Mouse (Mus musculus): ENCODE measurements around the gene Dapl1. TPM values are rescaled to one million over a fixed set of nuclear protein-coding genes. Genes with fewer than 3 reads are reported as not detected.

Gene Dapl1
- polyA plus RNA-seq, 1 experiment = 3.4 TPM

GRCm38 (mm10) chr2:59510882-59511281 lies 26.4 kb downstream of the Dapl1 start:
- Histone ChIP-seq H3K27me3 (ENCODE audit: control insufficient read depth, insufficient read depth, low read length) (no peaks in the 10 kb centered on the region), H3K4me3 (ENCODE audit: extremely low read depth, insufficient read depth, insufficient read length) (no peak overlapping the region), H3K36me3 (ENCODE audit: control insufficient read depth, insufficient read depth, low read length) (no peaks in the 10 kb centered on the region), H3K27ac (ENCODE audit: insufficient read depth, low read length) (no peak overlapping the region), H3K4me1 (ENCODE audit: control insufficient read depth, insufficient read depth, insufficient read length) (no peaks in the 10 kb centered on the region)
- no peak for TF ChIP-seq CTCF (IDR thresholded peaks at IDR 0.05; ENCODE audit: extremely low read depth, insufficient read depth, insufficient read length, insufficient replicate concordance)
- TF ChIP-seq POLR2A (IDR thresholded peaks at IDR 0.05; ENCODE audit: low read depth, low read length) = no peak
- whole genome bisulfite sequencing = 74% methylated on average over 6 of the region's 6 CpGs
- DNase-seq (ENCODE audit: low read depth in 1 of 2, low spot score in 2 of 2) = no peak

DNA sequence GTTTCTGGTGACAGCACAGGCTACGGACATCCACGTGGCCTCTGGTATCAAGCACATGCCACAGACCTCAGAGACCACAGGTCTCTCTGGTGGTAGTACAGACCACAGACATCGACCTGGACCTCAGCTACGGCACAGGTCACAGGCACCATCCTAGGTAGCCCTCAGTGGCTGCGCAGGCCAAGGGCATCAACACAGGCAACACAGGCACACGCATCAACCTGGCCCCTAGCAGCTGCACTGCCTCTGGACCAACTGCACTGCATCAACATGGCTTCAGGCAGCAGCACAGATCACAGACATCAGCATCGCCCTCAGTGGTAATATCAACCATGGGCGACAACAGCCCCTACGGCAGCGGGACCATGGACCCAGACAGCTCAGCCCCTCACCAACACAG lies 36.2 kb downstream of the Dapl1 start:
- H3K27ac ChIP-seq (ENCODE audit: insufficient read depth, low read length) = no peak overlapping the region
- no peaks in the 10 kb centered on the region for H3K36me3 ChIP-seq (ENCODE audit: control insufficient read depth, insufficient read depth, low read length)

DNA sequence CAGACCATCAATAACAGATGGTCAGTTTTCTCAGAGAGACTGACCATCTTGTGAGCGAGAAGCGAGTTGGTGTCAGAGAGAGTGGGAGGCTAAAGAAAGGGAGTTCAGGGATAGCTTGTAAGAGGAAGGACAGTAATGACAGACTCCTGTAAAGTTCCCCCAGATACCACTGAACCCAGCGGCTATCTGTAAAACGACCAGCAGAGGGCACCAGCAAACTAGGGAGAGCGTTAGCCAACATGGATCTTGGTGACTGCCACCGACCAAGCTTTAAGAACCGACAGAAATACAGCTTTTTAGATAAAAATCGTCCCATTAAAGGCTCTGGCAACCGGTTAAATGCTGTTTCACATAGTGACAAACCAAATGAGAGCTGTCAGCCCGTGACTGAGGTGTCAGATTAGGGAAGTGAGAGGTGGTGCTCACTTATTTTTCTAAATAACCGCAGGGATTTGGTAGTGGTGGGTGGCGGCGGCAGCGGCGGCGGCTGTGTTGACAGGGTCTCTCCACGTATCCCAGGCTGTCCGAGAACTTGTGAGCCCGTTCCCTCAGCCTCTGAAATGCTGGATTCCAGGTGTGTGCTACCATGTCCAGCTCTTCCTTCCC lies 37.7 kb downstream of the Dapl1 start:
- Histone ChIP-seq H3K4me1 (ENCODE audit: control insufficient read depth, insufficient read depth, insufficient read length) (no peaks in the 10 kb centered on the region), H3K4me3 (ENCODE audit: extremely low read depth, insufficient read depth, insufficient read length) (no peak overlapping the region), H3K36me3 (ENCODE audit: control insufficient read depth, insufficient read depth, low read length) (no peaks in the 10 kb centered on the region), H3K27ac (ENCODE audit: insufficient read depth, low read length) (no peak overlapping the region), H3K27me3 (ENCODE audit: control insufficient read depth, insufficient read depth, low read length) (no peaks in the 10 kb centered on the region)
- WGBS = 17% methylated on average over 19 of the region's 19 CpGs
- TF ChIP-seq CTCF (IDR thresholded peaks at IDR 0.05; ENCODE audit: extremely low read depth, insufficient read depth, insufficient read length, insufficient replicate concordance) (peak; percentile 64; the same call in 1 of the 2 replicates), POLR2A (IDR thresholded peaks at IDR 0.05; ENCODE audit: low read depth, low read length) (no peak)
- peak; percentile 43 to 65 for DNase-seq (ENCODE audit: low read depth in 1 of 2, low spot score in 2 of 2)

More for the DNA sequence above, 36.2 kb downstream of the Dapl1 start:
- H3K4me3 ChIP-seq (ENCODE audit: extremely low read depth, insufficient read depth, insufficient read length) = no peak overlapping the region
- whole genome bisulfite sequencing = 89% methylated on average over 10 of the region's 10 CpGs
- H3K4me1 ChIP-seq (ENCODE audit: control insufficient read depth, insufficient read depth, insufficient read length) = no peaks in the 10 kb centered on the region
- H3K27me3 ChIP-seq (ENCODE audit: control insufficient read depth, insufficient read depth, low read length) = no peaks in the 10 kb centered on the region
- no peak for DNase-seq (ENCODE audit: low read depth in 1 of 2, low spot score in 2 of 2)
- TF ChIP-seq CTCF (IDR thresholded peaks at IDR 0.05; ENCODE audit: extremely low read depth, insufficient read depth, insufficient read length, insufficient replicate concordance) = no peak
- TF ChIP-seq POLR2A (IDR thresholded peaks at IDR 0.05; ENCODE audit: low read depth, low read length) = no peak

DNA sequence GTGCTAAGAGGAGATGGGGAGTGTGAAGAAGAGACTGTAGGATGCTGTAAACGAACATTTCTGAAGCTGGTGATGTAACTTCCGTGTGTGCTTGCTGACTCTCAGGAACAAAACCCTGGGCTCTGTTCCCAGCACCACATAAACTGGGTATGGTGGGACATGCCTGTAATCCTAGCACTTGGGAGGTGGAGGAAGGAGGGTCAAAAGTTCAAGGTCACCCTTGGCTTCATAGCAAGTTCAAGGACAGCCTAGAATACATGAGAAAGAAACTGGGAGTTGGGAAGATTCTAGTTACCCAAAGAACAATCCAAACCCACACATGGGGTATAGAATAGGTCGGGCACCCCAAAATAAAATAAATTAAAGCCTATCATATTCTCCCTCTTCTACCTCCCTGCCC lies 39.1 kb downstream of the Dapl1 start:
- no peak for DNase-seq (ENCODE audit: low read depth in 1 of 2, low spot score in 2 of 2)
- Histone ChIP-seq H3K27ac (ENCODE audit: insufficient read depth, low read length) (no peak overlapping the region), H3K36me3 (ENCODE audit: control insufficient read depth, insufficient read depth, low read length) (no peaks in the 10 kb centered on the region), H3K27me3 (ENCODE audit: control insufficient read depth, insufficient read depth, low read length) (no peaks in the 10 kb centered on the region), H3K4me3 (ENCODE audit: extremely low read depth, insufficient read depth, insufficient read length) (no peak overlapping the region), H3K4me1 (ENCODE audit: control insufficient read depth, insufficient read depth, insufficient read length) (no peaks in the 10 kb centered on the region)
- no peak for TF ChIP-seq CTCF (IDR thresholded peaks at IDR 0.05; ENCODE audit: extremely low read depth, insufficient read depth, insufficient read length, insufficient replicate concordance)
- TF ChIP-seq POLR2A (IDR thresholded peaks at IDR 0.05; ENCODE audit: low read depth, low read length) = no peak
- WGBS = 89% methylated on average over 3 of the region's 3 CpGs

- Histone ChIP-seq H3K27ac (ENCODE audit: insufficient read depth, low read length) (no peak overlapping the region), H3K36me3 (ENCODE audit: control insufficient read depth, insufficient read depth, low read length) (no peaks in the 10 kb centered on the region), H3K27me3 (ENCODE audit: control insufficient read depth, insufficient read depth, low read length) (no peaks in the 10 kb centered on the region), H3K4me1 (ENCODE audit: control insufficient read depth, insufficient read depth, insufficient read length) (no peaks in the 10 kb centered on the region), H3K4me3 (ENCODE audit: extremely low read depth, insufficient read depth, insufficient read length) (no peak overlapping the region)
- WGBS = 86% methylated on average over 9 of the region's 9 CpGs
- DNase-seq (ENCODE audit: low read depth in 1 of 2, low spot score in 2 of 2) = no peak
- TF ChIP-seq POLR2A (IDR thresholded peaks at IDR 0.05; ENCODE audit: low read depth, low read length) (no peak), CTCF (IDR thresholded peaks at IDR 0.05; ENCODE audit: extremely low read depth, insufficient read depth, insufficient read length, insufficient replicate concordance) (no peak)
Observed at GRCm38 (mm10) chr2:59526893-59527292, 42.4 kb downstream of the Dapl1 start.

DNA sequence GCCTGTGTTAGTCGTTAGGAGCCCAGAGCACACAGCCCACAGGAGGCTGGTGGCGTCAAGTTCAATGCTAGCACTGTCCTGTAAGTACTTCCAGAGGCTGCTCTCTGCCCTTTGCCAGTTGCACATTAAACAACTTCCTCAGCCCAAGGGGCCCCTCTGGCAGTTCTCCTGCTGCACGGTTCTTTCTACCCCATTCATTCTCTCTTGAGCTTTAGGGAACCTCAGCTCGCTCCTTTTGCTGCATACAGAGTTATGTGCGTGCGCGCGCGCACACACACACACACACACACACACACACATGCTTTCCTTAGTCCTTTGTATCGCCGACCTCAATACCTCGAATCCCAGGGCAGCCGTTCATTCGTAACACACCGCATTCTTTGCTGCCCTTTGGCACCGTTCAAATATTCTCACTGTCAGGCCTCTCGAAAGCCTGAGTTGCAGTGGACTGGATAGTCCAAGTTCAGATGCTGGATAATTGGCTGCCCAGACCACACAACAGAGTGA lies 45.2 kb downstream of the Dapl1 start:
- Histone ChIP-seq H3K27ac (ENCODE audit: insufficient read depth, low read length) (no peak overlapping the region), H3K4me1 (ENCODE audit: control insufficient read depth, insufficient read depth, insufficient read length) (no peaks in the 10 kb centered on the region), H3K27me3 (ENCODE audit: control insufficient read depth, insufficient read depth, low read length) (no peaks in the 10 kb centered on the region), H3K36me3 (ENCODE audit: control insufficient read depth, insufficient read depth, low read length) (no peaks in the 10 kb centered on the region), H3K4me3 (ENCODE audit: extremely low read depth, insufficient read depth, insufficient read length) (no peak overlapping the region)
- no peak for DNase-seq (ENCODE audit: low read depth in 1 of 2, low spot score in 2 of 2)
- WGBS = 56% methylated on average over 17 of the region's 17 CpGs
- no peak for TF ChIP-seq POLR2A (IDR thresholded peaks at IDR 0.05; ENCODE audit: low read depth, low read length)
- TF ChIP-seq CTCF (IDR thresholded peaks at IDR 0.05; ENCODE audit: extremely low read depth, insufficient read depth, insufficient read length, insufficient replicate concordance) = no peak

DNA sequence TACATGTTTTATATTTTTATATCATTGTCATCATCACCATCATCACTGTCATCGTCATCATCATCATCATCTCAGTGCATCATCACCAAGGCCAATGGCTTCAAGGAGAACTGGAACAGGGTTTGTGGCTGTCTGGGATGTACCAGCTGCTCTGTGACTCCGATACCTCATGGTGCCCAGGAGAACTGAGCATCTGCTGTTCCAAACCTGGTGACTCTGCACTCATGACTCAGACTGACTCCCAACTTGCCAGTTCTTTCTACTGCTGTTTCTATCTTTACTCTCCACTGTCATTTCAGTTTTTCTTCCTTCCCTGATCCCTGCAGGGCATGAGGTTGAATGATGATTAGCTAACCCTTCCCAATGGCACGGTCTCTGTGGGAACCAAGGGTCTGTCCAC lies 46.4 kb downstream of the Dapl1 start:
- Histone ChIP-seq H3K4me3 (ENCODE audit: extremely low read depth, insufficient read depth, insufficient read length) (no peak overlapping the region), H3K27me3 (ENCODE audit: control insufficient read depth, insufficient read depth, low read length) (no peaks in the 10 kb centered on the region), H3K27ac (ENCODE audit: insufficient read depth, low read length) (no peak overlapping the region), H3K36me3 (ENCODE audit: control insufficient read depth, insufficient read depth, low read length) (no peaks in the 10 kb centered on the region; the same call in 1 of the 2 replicates), H3K4me1 (ENCODE audit: control insufficient read depth, insufficient read depth, insufficient read length) (no peaks in the 10 kb centered on the region)
- 95% methylated on average over 3 of the region's 3 CpGs for WGBS
- TF ChIP-seq CTCF (IDR thresholded peaks at IDR 0.05; ENCODE audit: extremely low read depth, insufficient read depth, insufficient read length, insufficient replicate concordance) (no peak), POLR2A (IDR thresholded peaks at IDR 0.05; ENCODE audit: low read depth, low read length) (no peak)
- no peak for DNase-seq (ENCODE audit: low read depth in 1 of 2, low spot score in 2 of 2)
